Mouse (Mus musculus) small intestine, adult 2 months (tissue): Measurements from ENCODE around the gene Amt.

ENCODE experiments used
- CTCF ChIP-seq: fragments of 200-500 bp; IDR thresholded peaks from 2 replicates; pipeline ENCODE4 v1.5.1; 2012; ENCODE audit warnings: low read depth, mild to moderate bottlenecking, control low read depth, inconsistent platforms, low read length, moderate library complexity, mixed read lengths; ENCODE audit not compliant: insufficient replicate concordance, insufficient read length; ENCODE audit errors: extremely low read depth
- POLR2A ChIP-seq: fragments of 200-500 bp; IDR thresholded peaks from 2 replicates; pipeline ENCODE4 v1.6.1; 2012; ENCODE audit warnings: low read depth, mild to moderate bottlenecking, control low read depth, inconsistent platforms, low read length, moderate library complexity

DNA sequence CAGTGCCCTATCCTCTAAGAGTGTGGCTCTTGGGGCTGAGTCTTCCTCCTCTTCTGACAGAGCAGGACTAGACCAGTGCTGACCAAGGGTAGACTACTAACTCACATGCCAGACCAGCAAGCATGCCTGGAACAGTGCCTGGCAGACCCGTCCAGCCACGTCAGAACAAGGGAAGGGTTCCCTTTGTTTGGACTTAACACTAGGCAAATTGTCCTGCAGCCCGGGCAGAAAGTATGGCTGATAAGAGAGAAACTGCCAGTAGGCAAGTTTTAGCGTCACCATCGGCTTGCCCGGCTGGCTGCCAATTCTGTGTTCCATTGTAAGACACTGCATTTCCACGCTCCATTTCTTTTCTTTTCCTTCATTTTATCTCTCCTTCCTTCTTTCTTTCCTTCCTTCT, 29.0 kb upstream of the Amt start:
- no peak for TF ChIP-seq CTCF
- no peak for TF ChIP-seq POLR2A
